Mouse (Mus musculus): ENCODE data around the gene Tbc1d2b. TPM values are rescaled to one million over a fixed set of nuclear protein-coding genes. Genes with fewer than 3 reads are reported as not detected.

Gene Tbc1d2b
- polyA plus RNA-seq, 1 experiment from 2014 or later, result 19.0 TPM

DNA sequence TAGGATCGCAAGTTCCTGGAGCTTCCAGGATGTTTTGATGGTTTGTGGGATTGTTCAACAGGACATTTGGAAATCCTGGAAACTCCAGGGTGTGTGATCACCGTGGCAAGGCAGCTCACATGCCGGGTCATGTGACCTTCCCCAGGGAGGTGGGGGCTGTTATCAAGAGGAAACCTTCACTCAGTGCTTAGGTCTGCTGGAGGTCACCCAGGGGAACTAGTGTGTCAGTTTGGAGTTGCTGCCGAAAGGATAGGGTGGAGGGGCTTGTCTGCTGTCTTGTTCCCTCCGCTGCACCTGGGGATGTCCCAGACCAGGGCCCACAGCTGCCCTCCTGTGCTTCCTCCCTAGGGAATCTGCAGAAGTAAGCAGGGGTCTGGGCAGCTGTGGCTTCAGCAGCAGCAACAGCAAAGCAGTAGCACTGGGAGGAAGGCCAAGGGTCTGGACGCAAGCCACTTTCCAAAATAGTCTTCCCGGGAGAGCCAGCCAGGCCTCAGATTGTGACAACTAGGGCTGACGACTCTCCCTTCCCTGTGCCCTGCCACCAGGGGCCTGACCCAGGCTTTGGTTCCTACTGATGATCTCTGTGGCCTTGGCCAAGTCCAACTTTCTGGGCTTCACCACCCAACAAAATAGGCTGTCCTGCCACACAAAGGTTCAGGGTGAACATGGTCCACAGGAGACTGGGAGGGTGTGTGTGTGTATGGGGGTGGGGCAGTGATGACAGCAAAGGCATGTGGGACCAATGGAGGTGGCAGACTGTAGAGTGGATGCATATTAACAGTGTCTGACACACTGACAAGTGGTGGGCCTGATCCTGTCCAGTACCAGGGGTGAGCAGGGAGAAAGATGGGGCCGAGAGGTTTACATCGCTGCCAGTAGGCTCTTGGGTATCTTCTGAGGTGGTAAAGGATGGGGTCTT is 71.8 kb downstream of the Tbc1d2b start:
- H3K36me3 ChIP-seq, result peaks cover 54% of the 10 kb centered on the region
- no peak overlapping the region for H3K27ac ChIP-seq
- no peaks in the 10 kb centered on the region for H3K9me3 ChIP-seq
- H3K4me1 ChIP-seq, result 0 out of 2 replicates have a peak, but pooled peaks cover 4% of the 10 kb centered on the region
- H3K27me3 ChIP-seq, result no peaks in the 10 kb centered on the region
- H3K9ac ChIP-seq, result no peak overlapping the region
- ATAC-seq (ENCODE audit: insufficient number of reproducible peaks, insufficient read depth, low FRiP score, low TSS enrichment), result no peak
- H3K4me3 ChIP-seq, result no peak overlapping the region
- H3K4me2 ChIP-seq (replicated peaks), result no peak overlapping the region
- 72% methylated on average over 10 of the region's 10 CpGs for WGBS

DNA sequence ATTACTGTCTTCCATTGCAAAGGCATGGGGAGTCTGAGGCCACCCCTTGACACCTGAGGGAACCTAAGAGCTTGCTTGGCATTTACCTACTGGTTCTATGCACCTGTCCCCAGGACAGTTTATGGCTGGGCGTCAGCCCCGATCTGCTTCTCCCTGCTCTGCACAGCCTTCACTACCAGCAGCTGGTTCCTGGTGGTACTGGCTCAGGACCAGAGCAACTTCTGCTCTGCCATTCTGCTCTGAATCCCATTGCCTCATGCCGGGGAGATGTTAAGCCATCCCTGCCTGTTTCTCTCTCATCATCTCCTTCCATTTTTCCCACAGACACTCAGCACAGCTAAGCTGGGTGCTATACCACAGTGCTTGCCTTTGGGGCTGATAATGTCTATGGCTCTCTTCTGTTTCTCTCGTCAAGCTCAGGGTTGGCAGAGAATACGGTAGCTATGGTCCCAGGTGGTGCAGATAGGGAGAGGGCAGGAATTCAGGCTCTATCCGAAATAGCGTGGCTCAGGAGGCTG is 72.7 kb downstream of the Tbc1d2b start:
- 87% methylated on average over 7 of the region's 7 CpGs for WGBS
- peaks cover 61% of the 10 kb centered on the region for H3K36me3 ChIP-seq

DNA sequence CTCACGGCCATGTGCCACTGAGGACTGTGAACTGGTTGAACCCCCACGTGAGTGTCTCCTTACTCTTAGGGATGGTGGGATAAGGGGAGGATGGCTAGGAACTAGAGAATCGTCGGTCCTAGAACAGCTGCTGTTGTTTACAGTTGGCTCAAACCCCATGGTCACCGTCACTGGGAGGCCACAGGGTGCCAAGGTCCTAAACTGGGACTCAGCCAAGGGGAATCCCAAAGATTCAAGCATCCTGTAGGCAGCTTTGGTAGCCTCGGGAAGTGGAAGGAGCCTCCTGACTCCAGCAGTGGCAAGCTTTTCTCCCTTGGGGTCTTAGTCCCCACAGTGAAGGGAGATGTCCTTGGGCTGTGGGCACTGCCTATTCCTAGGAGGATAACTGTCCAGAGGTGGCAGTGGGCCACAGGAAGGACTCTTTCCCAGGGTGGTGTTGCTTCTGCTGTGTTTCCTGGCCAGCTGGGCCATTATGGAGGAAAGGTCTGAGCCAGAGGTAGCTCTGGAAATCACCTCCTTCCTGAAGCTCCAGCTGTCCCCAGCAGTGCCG is 73.4 kb downstream of the Tbc1d2b start:
- Histone ChIP-seq H3K36me3 (peaks cover 63% of the 10 kb centered on the region), H3K27ac (no peak overlapping the region), H3K27me3 (no peaks in the 10 kb centered on the region), H3K4me3 (no peak overlapping the region), H3K4me2 (replicated peaks) (no peak overlapping the region), H3K9me3 (no peaks in the 10 kb centered on the region), H3K4me1 (0 out of 2 replicates have a peak, but pooled peaks cover 4% of the 10 kb centered on the region), H3K9ac (no peak overlapping the region)
- ATAC-seq (ENCODE audit: insufficient number of reproducible peaks, insufficient read depth, low FRiP score, low TSS enrichment), result no peak
- 84% methylated on average over 7 of the region's 7 CpGs for WGBS

More for the DNA sequence above, 72.7 kb downstream of the Tbc1d2b start:
- H3K9me3 ChIP-seq, result no peaks in the 10 kb centered on the region
- H3K27me3 ChIP-seq, result no peaks in the 10 kb centered on the region
- H3K4me1 ChIP-seq, result 0 out of 2 replicates have a peak, but pooled peaks cover 4% of the 10 kb centered on the region
- H3K4me2 ChIP-seq (replicated peaks), result no peak overlapping the region
- no peak overlapping the region for H3K4me3 ChIP-seq
- H3K9ac ChIP-seq, result no peak overlapping the region
- H3K27ac ChIP-seq, result no peak overlapping the region
- ATAC-seq (ENCODE audit: insufficient number of reproducible peaks, insufficient read depth, low FRiP score, low TSS enrichment), result no peak

DNA sequence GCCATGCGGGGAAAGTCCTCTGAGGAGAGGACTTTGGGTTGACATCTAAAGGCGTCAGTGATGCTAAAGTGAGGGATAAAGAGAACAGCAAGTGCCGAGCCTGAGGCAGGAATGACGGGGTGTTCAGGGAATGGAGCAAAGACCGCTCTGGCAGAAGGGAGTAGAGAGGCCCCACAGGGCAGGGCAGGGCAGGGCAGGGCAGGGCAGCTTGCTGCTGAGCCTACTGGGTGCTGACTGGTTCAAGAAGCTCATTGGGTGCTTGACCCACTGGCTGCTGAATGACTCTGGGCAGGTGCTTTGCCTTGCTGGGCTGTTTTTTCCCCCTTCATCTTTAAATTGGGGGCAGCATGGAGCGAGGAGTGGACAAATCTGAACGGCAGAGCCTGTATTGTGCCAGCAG is 74.3 kb downstream of the Tbc1d2b start:
- WGBS, result 81% methylated on average over 7 of the region's 7 CpGs
- no peaks in the 10 kb centered on the region for H3K27me3 ChIP-seq
- H3K4me2 ChIP-seq (replicated peaks), result no peak overlapping the region
- peaks cover 73% of the 10 kb centered on the region for H3K36me3 ChIP-seq
- H3K4me3 ChIP-seq, result no peak overlapping the region
- no peak overlapping the region for H3K9ac ChIP-seq
- H3K27ac ChIP-seq, result no peak overlapping the region
- 0 out of 2 replicates have a peak, but pooled peaks cover under 1% of the 10 kb centered on the region for H3K4me1 ChIP-seq
- ATAC-seq (ENCODE audit: insufficient number of reproducible peaks, insufficient read depth, low FRiP score, low TSS enrichment), result no peak
- H3K9me3 ChIP-seq, result no peaks in the 10 kb centered on the region

DNA sequence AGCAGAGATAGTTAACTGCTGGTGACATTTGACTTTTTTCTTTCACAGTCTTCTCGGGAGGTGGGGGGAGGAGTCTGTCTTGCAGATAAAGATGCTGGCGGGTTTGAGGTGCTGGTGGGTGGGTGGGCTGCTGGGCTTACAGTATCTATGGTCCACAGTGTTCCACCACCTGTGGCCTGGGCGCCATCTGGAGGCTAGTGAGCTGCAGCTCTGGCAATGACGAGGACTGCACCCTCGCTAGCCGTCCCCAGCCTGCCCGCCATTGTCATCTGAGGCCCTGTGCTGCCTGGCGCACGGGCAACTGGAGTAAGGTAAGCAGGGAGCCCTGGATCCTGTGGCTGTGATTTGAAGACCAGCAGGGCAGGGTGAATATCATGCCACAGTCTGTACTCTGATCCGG is 75.6 kb downstream of the Tbc1d2b start:
- Histone ChIP-seq H3K9me3 (no peaks in the 10 kb centered on the region), H3K4me2 (replicated peaks) (no peak overlapping the region), H3K4me1 (no peaks in the 10 kb centered on the region), H3K4me3 (no peak overlapping the region), H3K27ac (no peak overlapping the region), H3K36me3 (peaks cover 71% of the 10 kb centered on the region), H3K27me3 (no peaks in the 10 kb centered on the region), H3K9ac (no peak overlapping the region)
- 83% methylated on average over 10 of the region's 10 CpGs for WGBS
- ATAC-seq (ENCODE audit: insufficient number of reproducible peaks, insufficient read depth, low FRiP score, low TSS enrichment), result no peak

DNA sequence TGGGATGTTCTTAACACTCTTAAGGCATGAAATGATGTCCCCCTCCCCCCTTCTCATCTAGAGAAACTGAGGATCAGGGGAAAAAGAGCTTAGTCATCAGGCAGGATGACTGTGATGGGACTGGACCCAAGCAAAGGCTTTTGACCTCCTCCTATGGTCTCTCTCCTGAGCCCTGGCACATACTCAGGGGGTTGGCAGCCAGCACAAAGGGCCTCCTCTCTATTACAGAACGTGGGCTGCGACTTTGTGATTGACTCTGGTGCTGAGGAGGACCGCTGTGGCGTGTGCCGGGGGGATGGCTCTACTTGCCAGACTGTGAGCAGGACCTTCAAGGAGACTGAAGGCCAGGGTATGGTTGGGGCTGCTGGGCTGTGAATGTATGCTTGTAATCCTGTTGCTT is 81.2 kb downstream of the Tbc1d2b start:
- WGBS, result 80% methylated on average over 5 of the region's 5 CpGs
- H3K9ac ChIP-seq, result no peak overlapping the region
- H3K36me3 ChIP-seq, result peaks cover 79% of the 10 kb centered on the region
- no peak for ATAC-seq (ENCODE audit: insufficient number of reproducible peaks, insufficient read depth, low FRiP score, low TSS enrichment)
- H3K27ac ChIP-seq, result no peak overlapping the region
- no peak overlapping the region for H3K4me2 ChIP-seq (replicated peaks)
- no peak overlapping the region for H3K4me3 ChIP-seq
- no peaks in the 10 kb centered on the region for H3K27me3 ChIP-seq
- no peaks in the 10 kb centered on the region for H3K9me3 ChIP-seq
- H3K4me1 ChIP-seq, result no peaks in the 10 kb centered on the region

DNA sequence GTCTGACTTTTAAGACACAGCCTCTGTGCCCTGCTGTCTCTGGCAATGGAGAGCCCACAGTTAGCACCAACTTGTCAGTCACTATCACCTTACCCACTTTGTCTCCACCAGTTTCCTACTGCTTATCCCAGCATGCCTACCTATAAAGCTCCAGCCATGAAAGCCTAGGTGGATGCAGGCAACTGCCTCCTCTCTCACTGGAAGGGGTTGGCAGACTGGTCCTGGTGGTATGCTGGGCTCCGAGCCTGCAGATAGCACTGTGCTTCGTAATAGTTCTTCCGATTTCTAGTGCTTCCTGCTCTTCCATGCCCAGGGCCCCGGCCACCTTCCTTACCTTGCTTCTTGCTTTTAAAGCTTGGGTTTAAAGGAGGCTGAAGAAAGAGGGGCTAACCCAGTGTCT is 81.7 kb downstream of the Tbc1d2b start:
- Histone ChIP-seq H3K27me3 (no peaks in the 10 kb centered on the region), H3K4me3 (no peak overlapping the region), H3K4me2 (replicated peaks) (no peak overlapping the region), H3K9me3 (no peaks in the 10 kb centered on the region), H3K9ac (no peak overlapping the region), H3K27ac (no peak overlapping the region), H3K36me3 (peaks cover 74% of the 10 kb centered on the region), H3K4me1 (no peaks in the 10 kb centered on the region)
- 86% methylated on average over 4 of the region's 4 CpGs for WGBS
- ATAC-seq (ENCODE audit: insufficient number of reproducible peaks, insufficient read depth, low FRiP score, low TSS enrichment), result no peak

DNA sequence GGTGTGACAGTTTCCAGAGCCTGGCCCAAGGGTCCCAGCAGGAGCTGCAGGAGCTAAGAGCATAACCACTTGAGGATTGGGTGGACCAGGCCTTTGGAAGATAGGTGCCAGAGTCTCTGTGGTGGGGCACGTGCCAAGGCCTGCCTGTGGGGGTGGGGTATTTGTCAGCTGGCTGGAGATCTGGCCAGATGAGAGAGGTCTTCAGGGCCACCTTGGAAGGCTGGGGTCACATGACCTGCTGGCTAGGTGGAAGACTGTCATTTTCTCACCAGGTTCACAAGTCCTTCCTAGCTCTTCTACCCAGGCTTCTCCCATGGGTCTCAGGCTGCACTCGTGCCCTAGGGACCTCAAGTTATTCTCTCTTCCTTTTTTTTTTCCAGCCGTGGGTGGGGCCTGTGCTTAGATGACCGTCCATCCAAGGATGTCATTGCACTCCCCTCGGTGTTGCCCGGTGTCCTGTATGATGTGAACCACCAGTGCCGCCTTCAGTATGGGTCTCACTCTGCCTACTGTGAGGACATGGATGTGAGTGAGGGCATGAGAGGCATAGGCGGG is 85.2 kb downstream of the Tbc1d2b start:
- H3K4me1 ChIP-seq, result no peaks in the 10 kb centered on the region
- 84% methylated on average over 8 of the region's 8 CpGs for WGBS
- H3K9ac ChIP-seq, result no peak overlapping the region
- no peak overlapping the region for H3K4me2 ChIP-seq (replicated peaks)
- H3K27me3 ChIP-seq, result no peaks in the 10 kb centered on the region
- ATAC-seq (ENCODE audit: insufficient number of reproducible peaks, insufficient read depth, low FRiP score, low TSS enrichment), result no peak
- no peak overlapping the region for H3K27ac ChIP-seq
- no peak overlapping the region for H3K4me3 ChIP-seq
- no peaks in the 10 kb centered on the region for H3K9me3 ChIP-seq
- H3K36me3 ChIP-seq, result peaks cover 53% of the 10 kb centered on the region

DNA sequence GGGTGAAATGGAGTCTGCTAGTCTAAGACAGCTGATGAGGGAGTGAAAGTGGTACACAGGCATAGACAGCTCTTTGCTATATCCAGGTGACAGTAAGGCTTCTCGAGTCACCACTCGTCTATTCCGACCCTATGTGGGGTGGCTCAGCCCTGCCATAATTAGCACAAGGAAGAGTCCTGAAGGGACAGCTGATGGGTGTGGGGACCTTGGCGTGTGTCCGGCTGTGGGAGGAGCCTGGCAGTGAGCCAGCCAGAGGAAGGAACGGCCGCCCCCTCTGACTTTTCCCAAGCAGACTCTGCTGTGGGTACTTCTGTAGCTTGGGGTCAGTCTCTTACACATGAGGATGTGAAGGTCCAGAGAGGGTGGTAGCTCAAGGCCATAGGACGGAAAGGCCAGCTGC is 86.5 kb downstream of the Tbc1d2b start:
- peaks cover 55% of the 10 kb centered on the region for H3K36me3 ChIP-seq
- H3K27ac ChIP-seq, result no peak overlapping the region
- no peaks in the 10 kb centered on the region for H3K27me3 ChIP-seq
- no peak overlapping the region for H3K4me2 ChIP-seq (replicated peaks)
- ATAC-seq (ENCODE audit: insufficient number of reproducible peaks, insufficient read depth, low FRiP score, low TSS enrichment), result no peak
- H3K9ac ChIP-seq, result no peak overlapping the region
- WGBS, result 69% methylated on average over 8 of the region's 8 CpGs
- no peaks in the 10 kb centered on the region for H3K9me3 ChIP-seq
- H3K4me3 ChIP-seq, result no peak overlapping the region
- H3K4me1 ChIP-seq, result no peaks in the 10 kb centered on the region

DNA sequence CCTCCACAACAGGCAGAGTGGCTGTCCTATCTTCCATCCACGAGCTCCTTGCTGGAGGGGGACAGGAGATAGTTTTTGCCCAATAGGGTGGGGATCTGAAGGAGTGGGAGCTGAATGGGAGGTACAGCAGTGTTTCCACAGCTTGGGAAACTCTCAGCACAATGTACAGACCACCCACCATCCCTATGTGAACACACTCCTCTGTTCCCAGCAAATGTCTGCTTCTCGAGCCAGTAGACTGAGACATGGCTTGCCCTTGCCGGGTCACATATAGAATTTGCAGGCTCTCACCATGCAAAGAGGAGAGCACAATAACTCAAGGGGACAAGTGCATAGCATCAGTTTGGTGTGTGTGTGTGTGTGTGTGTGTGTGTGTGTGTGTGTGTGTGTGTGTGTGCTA is 87.1 kb downstream of the Tbc1d2b start:
- Histone ChIP-seq H3K9ac (no peak overlapping the region), H3K4me2 (replicated peaks) (no peak overlapping the region), H3K4me1 (no peaks in the 10 kb centered on the region), H3K27ac (no peak overlapping the region), H3K9me3 (no peaks in the 10 kb centered on the region), H3K27me3 (no peaks in the 10 kb centered on the region), H3K4me3 (no peak overlapping the region), H3K36me3 (peaks cover 53% of the 10 kb centered on the region)
- 80% methylated on average over 3 of the region's 3 CpGs for whole genome bisulfite sequencing
- ATAC-seq (ENCODE audit: insufficient number of reproducible peaks, insufficient read depth, low FRiP score, low TSS enrichment), result no peak

DNA sequence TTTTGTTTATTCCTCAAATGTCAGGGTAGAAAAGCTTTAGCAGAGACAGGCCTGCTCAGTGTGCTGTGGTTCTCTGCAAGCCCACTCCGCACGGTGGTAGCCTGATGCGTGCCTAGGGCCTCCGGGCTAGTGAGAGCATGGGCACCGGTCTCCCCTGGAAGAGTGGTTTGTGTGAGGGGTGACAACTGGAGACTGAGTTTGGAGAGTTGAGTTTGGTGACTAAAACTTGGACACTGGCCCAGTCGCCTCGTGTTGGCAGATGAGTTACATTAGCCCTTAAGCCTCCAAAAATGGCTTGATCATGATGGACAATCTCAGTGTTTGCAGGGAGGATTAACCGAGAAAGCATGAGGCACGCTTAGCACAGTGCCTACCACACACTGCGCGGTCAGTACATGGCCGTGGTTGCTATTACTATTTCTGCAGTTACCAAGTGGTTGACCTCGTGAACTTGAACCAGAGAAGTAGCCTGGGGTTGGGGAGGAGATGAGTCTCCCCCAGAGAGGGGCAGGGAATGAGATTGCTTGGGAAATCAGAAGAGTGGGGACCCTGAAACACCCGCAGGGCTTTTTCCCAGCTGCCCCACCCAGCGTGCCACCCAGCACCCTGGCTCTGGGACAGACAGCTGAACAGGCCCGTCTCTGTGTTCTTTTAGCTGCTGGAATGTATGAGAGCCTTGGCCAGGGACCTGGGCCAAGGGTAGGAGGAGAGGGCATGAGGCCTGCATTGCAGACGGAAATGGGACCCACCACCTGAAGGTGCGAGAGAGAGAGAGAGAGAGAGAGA is 87.8 kb downstream of the Tbc1d2b start:
- no peaks in the 10 kb centered on the region for H3K9me3 ChIP-seq
- 82% methylated on average over 18 of the region's 18 CpGs for WGBS
- H3K4me1 ChIP-seq, result no peaks in the 10 kb centered on the region
- H3K27ac ChIP-seq, result no peak overlapping the region
- H3K36me3 ChIP-seq, result peaks cover 53% of the 10 kb centered on the region
- no peak overlapping the region for H3K4me2 ChIP-seq (replicated peaks)
- ATAC-seq (ENCODE audit: insufficient number of reproducible peaks, insufficient read depth, low FRiP score, low TSS enrichment), result no peak
- no peak overlapping the region for H3K4me3 ChIP-seq
- H3K9ac ChIP-seq, result no peak overlapping the region
- no peaks in the 10 kb centered on the region for H3K27me3 ChIP-seq

All from embryonic facial prominence, embryonic 12.5 days (tissue).